Mouse (Mus musculus): ENCODE results near the gene Rin3.

- TF ChIP-seq MAFK (IDR thresholded peaks at IDR 0.05; ENCODE audit: insufficient read depth, low read depth, low read length) (no peak), HCFC1 (IDR thresholded peaks at IDR 0.05; ENCODE audit: borderline replicate concordance, insufficient read depth, low read length) (no peak)
Measured at GRCm38 (mm10) chr12:102309800-102310195, 26.9 kb downstream of the Rin3 start.
